Mouse (Mus musculus) testis, postnatal 10 days (tissue): Measurements from ENCODE around the gene Ccdc155.
A peak's percentile ranks its signal among the peaks of the same experiment; 100 is the strongest.

ENCODE experiments used
- DNase-seq: peaks from one replicate; pipeline ENCODE4 v3.0.0; 2021; ENCODE audit warnings: low spot score

Ccdc155 gene

GRCm38 (mm10) chr7:45204380-45205143 lies at the start of gene Ccdc155:
TSS of gene Ccdc155 (minus strand) at chr7:45204892.
- peak; percentile 92 for DNase-seq

GRCm38 (mm10) chr7:45253806-45254205 lies 49.1 kb upstream of the Ccdc155 start:
- DNase-seq, result peak; percentile 28

- peak; percentile 21 for DNase-seq
Measured at GRCm38 (mm10) chr7:45247666-45248065, 43.0 kb upstream of the Ccdc155 start.

GRCm38 (mm10) chr7:45241389-45241749 lies 36.7 kb upstream of the Ccdc155 start:
- no peak for DNase-seq

GRCm38 (mm10) chr7:45240633-45241388 lies 36.1 kb upstream of the Ccdc155 start, which contains the start of gene Slc6a16:
TSS of gene Slc6a16 (plus strand) at chr7:45241085.
- DNase-seq, result peak; percentile 82

- DNase-seq, result peak; percentile 32
Measured at GRCm38 (mm10) chr7:45240109-45240508, 35.4 kb upstream of the Ccdc155 start.

GRCm38 (mm10) chr7:45238723-45239496 lies 34.2 kb upstream of the Ccdc155 start, which contains the start of gene Cd37:
TSS of gene Cd37 (minus strand) at chr7:45239115.
- peak; percentile 52 for DNase-seq

- peak; percentile 35 for DNase-seq
Measured at GRCm38 (mm10) chr7:45237747-45238699, 33.3 kb upstream of the Ccdc155 start.

GRCm38 (mm10) chr7:45235656-45236180 lies 31.0 kb upstream of the Ccdc155 start:
- DNase-seq, result peak; percentile 33

- peak; percentile 55 for DNase-seq
Measured at GRCm38 (mm10) chr7:45234922-45235571, 30.4 kb upstream of the Ccdc155 start.

- no peak for DNase-seq
Measured at GRCm38 (mm10) chr7:45234333-45234841, 29.7 kb upstream of the Ccdc155 start.

GRCm38 (mm10) chr7:45233580-45234332 lies 29.1 kb upstream of the Ccdc155 start:
- DNase-seq, result no peak

- no peak for DNase-seq
Measured at GRCm38 (mm10) chr7:45232716-45233465, 28.2 kb upstream of the Ccdc155 start.

GRCm38 (mm10) chr7:45231941-45232340 lies 27.2 kb upstream of the Ccdc155 start:
- no peak for DNase-seq

- peak; percentile 49 for DNase-seq
Measured at GRCm38 (mm10) chr7:45231192-45231591, 26.5 kb upstream of the Ccdc155 start.

- peak; percentile 29 for DNase-seq
Measured at GRCm38 (mm10) chr7:45229459-45230203, 24.9 kb upstream of the Ccdc155 start.

- no peak for DNase-seq
Measured at GRCm38 (mm10) chr7:45229046-45229445, 24.4 kb upstream of the Ccdc155 start.

- peak; percentile 35 for DNase-seq
Measured at GRCm38 (mm10) chr7:45228548-45228947, 23.9 kb upstream of the Ccdc155 start.
